9 mouse cellular contexts compared by ENCODE assay signal in the genomic region with DNA sequence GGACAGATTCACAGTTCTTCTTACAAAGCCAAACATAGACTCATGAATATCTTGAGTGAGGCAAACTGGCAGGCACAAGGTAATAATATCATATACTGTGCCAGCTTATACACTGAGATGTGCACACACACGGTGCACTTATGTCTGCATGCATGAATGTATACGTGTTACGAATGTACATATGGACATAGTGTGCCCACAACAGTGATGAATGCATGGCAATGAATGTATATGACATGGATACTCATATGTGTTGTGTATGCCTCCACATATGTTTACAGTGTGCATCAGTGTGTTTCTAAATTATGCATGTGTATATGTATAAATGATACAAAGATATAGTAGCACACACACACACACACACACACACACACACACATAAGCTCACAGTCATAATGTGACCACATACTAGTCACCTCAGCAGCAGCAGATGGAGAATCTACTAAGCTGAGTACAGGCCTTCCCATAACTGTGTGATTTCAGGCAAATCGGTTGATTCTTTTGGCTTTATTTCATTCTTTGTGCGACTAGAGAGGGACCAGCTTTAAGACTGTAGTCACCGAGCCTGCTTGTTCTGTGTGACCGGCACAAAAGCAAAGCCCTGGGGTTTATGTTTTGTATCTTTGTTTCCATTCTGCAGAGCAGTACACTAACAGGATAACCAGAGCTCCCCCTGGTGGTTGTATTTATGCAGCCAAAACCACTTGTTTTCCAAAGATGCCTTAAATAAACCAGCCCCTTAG.
A peak's percentile ranks its signal among the peaks of the same experiment; 100 is the strongest.
DNase-seq lines count a peak whose midpoint lies in the region; ATAC-seq and TF ChIP-seq lines count a peak whose summit lies in the region.
"Had no signal": no experiment of that assay in that cellular context is flagged by ENCODE, and none has a peak within 500 bp of the region (broad histone marks: within the 10 kb centered on the region; RNA-seq: fewer than 3 reads in every experiment).

No protein-coding gene starts in this region.

- H3K27me3 ChIP-seq in kidney, adult 2 months (replicated peaks; ENCODE audit: control insufficient read depth, insufficient read depth, low read length): no peaks in the 10 kb centered on the region
- H3K27me3 ChIP-seq in limb, embryonic 10.5 days (ENCODE audit: low read depth, poor library complexity, severe bottlenecking): no peaks in the 10 kb centered on the region
- H3K27me3 ChIP-seq in midbrain, embryonic 16.5 days (ENCODE audit: control insufficient read depth, insufficient read depth, low read depth, low read length): no peaks in the 10 kb centered on the region; the same call in 1 of the 2 replicates
- H3K27me3 ChIP-seq: embryonic facial prominence, embryonic 12.5 days had no signal

- peak; percentile 32 for DNase-seq in A20 (ENCODE audit: low read depth, low spot score)
- DNase-seq in adrenal gland, postnatal 14 days: peak; percentile 78
- DNase-seq in embryo, embryonic 9.5 days (ENCODE audit: extremely low spot score): peak; percentile 65
- peak; percentile 72 for DNase-seq in heart, adult 8-10 months (ENCODE audit: low spot score)
- peak; percentile 70 for DNase-seq in kidney, adult 2 months
- peak; percentile 66 for DNase-seq in limb, embryonic 10.5 days (ENCODE audit: low spot score)
- peak; percentile 53 for DNase-seq in telencephalon, adult 2 months (ENCODE audit: low read depth, low spot score)

- peak; percentile 91 for ATAC-seq in midbrain, embryonic 16.5 days

- H3K27ac ChIP-seq in kidney, adult 2 months (ENCODE audit: insufficient read depth, low read depth, low read length): no peak overlapping the region
- peak overlapping the region; percentile 64; the same call in 1 of the 2 replicates for H3K27ac ChIP-seq in limb, embryonic 10.5 days
- peak overlapping the region; percentile 39; the same call in 1 of the 2 replicates for H3K27ac ChIP-seq in midbrain, embryonic 16.5 days (ENCODE audit: low read length)
- H3K27ac ChIP-seq: embryonic facial prominence, embryonic 12.5 days had no signal

- 45% methylated on average over 7 of the region's 7 CpGs for WGBS in kidney, adult 2 months
- 52% methylated on average over 7 of the region's 7 CpGs for WGBS in limb, embryonic 10.5 days
- 43% methylated on average over 7 of the region's 7 CpGs for WGBS in midbrain, embryonic 16.5 days

- peak; percentile 24; the same call in 1 of the 2 replicates for TF ChIP-seq CTCF in kidney, adult 2 months (conservative IDR thresholded peaks at IDR 0.05; ENCODE audit: insufficient read depth, insufficient read length, low read depth, low read length)

- H3K4me3 ChIP-seq in kidney, adult 2 months (ENCODE audit: insufficient read depth, low read depth, low read length): no peak overlapping the region
- H3K4me3 ChIP-seq in limb, embryonic 10.5 days: no peak overlapping the region
- no peak overlapping the region for H3K4me3 ChIP-seq in midbrain, embryonic 16.5 days (ENCODE audit: low read depth, low read length)
- H3K4me3 ChIP-seq: embryonic facial prominence, embryonic 12.5 days had no signal

- no peaks in the 10 kb centered on the region for H3K4me1 ChIP-seq in kidney, adult 2 months (ENCODE audit: control insufficient read depth, insufficient read depth, low read length)
- no peaks in the 10 kb centered on the region for H3K4me1 ChIP-seq in limb, embryonic 10.5 days
- H3K4me1 ChIP-seq in midbrain, embryonic 16.5 days (ENCODE audit: control insufficient read depth, insufficient read depth, low read length): no peaks in the 10 kb centered on the region
- H3K4me1 ChIP-seq: embryonic facial prominence, embryonic 12.5 days had no signal

- no peaks in the 10 kb centered on the region for H3K36me3 ChIP-seq in kidney, adult 2 months (ENCODE audit: control insufficient read depth, insufficient read depth, low read length)
- H3K36me3 ChIP-seq in limb, embryonic 10.5 days: no peaks in the 10 kb centered on the region
- H3K36me3 ChIP-seq in midbrain, embryonic 16.5 days (ENCODE audit: control insufficient read depth, insufficient read depth, low read length): no peaks in the 10 kb centered on the region
- H3K36me3 ChIP-seq: embryonic facial prominence, embryonic 12.5 days had no signal

- H3K4me2 ChIP-seq in midbrain, embryonic 16.5 days (ENCODE audit: low read length): no peak overlapping the region
- H3K4me2 ChIP-seq: embryonic facial prominence, embryonic 12.5 days had no signal

- H3K9ac ChIP-seq in midbrain, embryonic 16.5 days (ENCODE audit: low read depth, low read length): no peak overlapping the region
- H3K9ac ChIP-seq: embryonic facial prominence, embryonic 12.5 days had no signal

- no peak for TF ChIP-seq POLR2A in kidney, adult 2 months (IDR thresholded peaks at IDR 0.05; ENCODE audit: low read depth, low read length)

- no peaks in the 10 kb centered on the region for H3K9me3 ChIP-seq in limb, embryonic 10.5 days (replicated peaks)
- no peaks in the 10 kb centered on the region for H3K9me3 ChIP-seq in midbrain, embryonic 16.5 days (replicated peaks; ENCODE audit: control insufficient read depth, low read length, poor library complexity, severe bottlenecking)
- H3K9me3 ChIP-seq: embryonic facial prominence, embryonic 12.5 days had no signal
